Mouse (Mus musculus) right cerebral cortex, adult 2 months (tissue): ENCODE measurements at regions not wholly inside any gene's neighbourhood (a gene's known extent, or its start where the extent isn't known, plus 50 kb on each side); places are given as distances from the start of the nearest gene placed in this dataset.
A peak's percentile ranks its signal among the peaks of the same experiment; 100 is the strongest.

Source experiments
- DNase-seq, 2 experiments: peaks; one replicate each; pipeline ENCODE4 v3.0.0; 2021 to 2022; ENCODE audit warnings: low spot score in 2 of 2

DNA sequence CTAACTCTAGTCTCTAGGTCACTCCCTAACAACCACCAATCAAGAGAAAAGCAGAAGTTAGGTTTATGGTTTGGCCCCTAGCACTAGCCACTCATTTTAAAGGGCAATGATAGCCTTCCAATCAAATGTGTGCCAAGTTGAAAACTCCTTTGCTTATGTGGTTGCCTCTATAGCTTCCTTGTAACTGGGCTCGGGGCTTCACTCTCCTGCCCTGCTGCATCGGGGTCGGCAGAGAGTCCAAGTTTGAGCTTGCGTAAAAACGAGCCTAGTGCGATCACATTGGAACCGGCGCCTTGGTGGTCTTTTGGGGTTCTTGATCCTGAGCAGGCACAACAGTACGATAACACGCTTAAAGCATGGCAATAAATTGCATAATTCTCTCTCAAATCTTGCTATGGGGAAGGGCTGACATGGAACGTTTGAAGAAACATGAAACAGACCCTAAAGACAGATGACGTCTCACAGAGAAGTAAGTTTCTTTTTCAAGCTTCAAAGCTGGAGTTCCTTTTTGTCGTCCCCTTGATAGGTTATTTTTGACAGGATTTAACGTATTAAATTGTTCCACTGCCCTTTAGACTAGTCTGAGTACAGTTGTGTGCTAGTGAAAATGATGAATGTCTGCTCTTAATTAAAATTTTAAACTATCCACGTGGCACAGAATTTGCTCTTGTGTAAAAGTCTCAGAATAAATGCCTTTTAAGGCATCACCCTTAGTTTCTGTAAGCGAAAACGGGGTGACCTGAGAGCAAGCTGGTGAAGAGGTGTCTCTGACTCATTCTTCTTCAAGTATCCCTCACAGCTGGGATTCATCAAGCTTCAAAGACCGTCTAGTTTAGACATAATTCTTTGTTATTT, 52.0 kb downstream of the 4930426L09Rik start:
- no peak for DNase-seq

DNA sequence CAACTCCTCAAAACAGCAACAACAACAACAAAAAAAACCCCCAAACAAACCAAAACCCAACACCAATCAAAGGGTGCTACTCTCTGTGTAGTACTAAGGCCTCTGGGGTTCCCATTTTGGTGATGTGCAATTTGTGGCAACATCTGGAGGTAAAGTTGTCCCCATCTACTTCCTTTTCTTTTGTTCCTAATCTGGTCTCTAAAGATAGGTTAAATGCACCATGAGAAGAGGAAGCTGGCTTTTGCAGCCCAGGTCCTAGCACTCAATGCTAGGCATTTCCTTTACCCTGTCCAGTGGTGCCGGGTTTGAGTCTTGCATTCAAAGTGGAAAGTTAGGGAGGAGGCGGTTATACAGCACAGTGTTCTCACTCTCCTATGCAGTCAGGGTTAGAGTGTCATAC, 57.4 kb downstream of the 4930426L09Rik start:
- DNase-seq, result no peak

DNA sequence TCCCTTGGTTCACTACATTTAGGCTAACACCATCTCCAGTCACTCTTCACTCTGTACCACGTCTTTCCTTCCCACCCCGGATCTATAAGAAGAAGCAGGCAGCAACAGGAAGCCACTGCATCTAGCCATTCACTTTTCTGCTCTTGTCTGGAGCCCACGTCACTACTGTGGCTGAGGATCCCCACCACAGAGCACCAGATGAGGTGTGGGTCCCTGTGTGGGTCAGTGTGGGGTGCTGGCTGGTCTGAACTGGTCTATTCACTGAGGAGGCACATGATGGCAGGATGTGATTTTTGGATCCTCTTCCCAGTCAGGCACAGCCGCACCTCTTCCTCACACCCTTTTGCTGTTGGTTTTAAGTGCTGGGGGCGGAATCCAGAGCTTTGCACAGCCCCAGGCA, 59.7 kb downstream of the 4930426L09Rik start:
- DNase-seq, result no peak

DNA sequence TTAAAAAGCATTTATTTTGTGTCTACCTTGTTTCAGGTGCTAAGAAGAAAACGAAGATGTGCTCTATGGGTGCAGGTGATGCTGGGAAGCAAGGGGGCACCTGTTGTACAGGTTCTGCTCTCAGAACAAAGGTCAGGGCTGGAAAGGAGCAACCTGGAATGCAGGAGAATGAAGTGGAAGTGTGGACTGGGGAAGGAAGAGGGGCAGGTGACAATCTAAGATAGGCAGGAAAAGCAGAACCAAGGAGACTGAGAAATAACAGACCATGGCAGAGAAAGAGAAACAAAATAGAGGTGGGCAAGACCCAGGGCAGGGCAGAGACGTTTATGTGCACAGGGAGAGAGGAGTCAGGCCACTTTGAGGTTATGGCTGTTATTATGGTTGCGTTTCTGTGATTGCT, 60.6 kb downstream of the 4930426L09Rik start:
- DNase-seq, result no peak

DNA sequence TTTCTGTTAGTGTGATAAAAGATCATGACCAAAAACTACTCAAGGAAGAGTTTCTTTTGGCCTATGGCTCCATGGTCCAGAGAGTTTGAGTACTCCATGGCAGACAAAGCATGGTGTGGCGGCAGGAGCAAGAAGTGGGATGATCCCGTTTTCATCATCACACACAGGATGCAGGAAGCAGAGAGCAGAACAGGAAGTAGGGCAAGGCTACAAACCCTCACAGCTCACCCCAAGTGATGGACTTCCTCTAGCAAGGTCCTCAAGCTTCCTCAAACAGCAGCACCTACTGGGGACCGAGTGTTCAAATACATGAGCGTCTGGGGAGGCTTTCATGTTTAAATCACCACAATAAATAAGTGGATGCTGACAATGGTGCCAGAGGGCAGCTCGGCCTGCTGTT, 61.1 kb downstream of the 4930426L09Rik start:
- no peak for DNase-seq

DNA sequence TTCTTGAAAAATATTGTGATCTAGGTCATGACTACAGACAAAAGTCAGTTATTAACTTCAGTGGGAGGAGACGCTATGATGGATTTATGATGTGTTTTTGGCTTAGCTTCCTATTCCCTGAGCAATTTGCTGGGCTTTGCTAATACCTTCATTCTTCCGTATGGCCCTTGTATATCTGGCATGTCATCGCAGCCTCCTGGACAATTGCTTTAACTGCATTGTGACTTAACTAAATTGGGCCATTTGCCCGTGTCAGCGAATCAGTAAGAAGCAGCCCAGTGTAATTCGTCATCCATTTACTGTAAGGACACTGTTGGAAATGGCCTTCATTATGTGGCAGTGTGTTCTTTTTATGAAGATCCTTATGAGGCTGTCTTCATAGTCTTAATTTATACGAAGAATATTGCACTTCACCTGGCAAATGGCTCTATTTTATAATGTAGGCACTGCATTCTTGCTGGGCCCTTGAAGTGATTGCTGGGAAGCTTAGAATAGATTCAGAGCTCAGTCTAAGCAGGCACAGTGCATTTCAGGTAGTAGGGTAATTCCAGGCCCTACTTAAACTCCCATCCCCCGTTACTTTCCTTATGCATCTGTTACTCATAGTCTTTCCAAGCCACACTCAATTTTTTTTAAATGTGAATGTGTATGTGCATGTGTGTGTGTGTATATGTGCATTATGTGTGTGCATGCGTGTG, 62.2 kb downstream of the 4930426L09Rik start:
- no peak for DNase-seq

DNA sequence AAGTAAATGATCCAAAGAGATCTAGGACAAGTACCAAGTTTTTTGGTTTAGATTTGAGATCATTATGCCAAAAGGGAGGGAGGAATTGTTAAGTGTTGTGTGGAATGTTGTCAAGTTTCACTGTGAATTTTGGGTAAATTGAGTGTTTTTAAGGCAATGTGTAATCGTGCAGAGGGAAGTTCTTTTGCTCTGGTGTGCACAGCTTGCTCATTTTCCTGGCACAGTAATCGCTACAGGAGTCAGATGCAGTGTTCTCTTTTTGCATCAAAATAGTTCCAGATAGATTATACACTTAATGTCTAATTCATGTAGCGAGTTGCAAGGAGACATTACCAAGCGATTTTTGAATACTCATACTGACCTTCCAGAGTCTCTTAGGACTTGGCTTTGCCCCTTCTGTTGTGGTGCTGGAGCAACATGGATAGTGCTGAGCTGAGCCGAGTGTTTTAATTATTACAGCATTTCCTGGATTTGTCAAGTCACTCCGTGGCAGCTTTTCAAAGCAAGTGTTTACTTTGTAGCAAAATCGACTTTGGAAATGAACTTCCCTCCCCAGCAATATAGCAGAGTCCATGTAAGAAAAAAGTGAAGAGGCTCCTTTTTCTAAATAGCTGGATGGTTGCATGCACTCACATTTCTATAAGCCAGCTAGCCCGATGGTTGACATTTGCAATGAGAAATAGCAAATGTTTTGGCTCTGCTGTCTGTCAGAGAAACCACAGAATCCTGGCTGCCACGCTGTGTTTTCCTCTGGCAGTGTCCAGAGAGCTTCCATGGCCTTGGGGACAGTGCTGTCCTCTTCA, 66.6 kb downstream of the 4930426L09Rik start:
- peak in 1 of 2 experiments; percentile 4 for DNase-seq

DNA sequence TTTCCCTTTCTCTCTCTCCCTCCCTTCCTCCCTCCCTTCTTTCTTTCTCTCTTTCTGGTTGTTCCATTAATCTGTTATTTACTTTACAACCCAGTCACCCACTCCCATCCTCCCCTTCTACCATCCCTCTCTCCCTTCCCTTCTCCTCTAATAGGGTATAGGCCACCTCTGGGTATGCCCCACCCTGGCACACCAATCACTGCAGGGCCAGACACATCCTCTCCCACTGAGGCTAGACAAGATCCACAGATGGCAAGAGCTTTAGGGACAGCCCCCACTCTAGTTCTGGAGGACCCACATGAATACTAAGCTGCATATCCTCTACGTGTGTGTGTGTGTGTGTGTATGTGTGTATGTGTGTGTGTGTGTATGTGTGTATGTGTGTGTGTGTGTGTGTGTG, 67.4 kb downstream of the 4930426L09Rik start:
- DNase-seq, result no peak

DNA sequence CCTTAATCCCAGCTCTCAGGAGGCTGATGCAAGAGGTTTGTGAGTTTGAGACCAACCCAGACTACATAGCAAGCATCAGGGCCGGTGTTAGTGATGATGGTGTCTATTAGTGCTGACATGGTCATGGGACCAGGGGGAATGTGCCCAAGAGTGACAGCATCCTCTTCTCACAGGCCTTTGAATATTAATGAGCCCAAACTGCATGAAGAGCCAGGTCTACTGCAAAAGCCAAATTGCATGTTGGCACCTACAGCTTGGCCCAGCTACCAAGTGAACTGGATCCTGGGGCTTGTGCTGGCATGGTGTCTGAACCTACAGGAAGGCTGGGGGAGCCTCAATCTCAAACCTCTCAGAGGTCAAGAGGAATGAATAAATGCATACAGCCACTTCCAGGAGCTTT, 70.0 kb downstream of the 4930426L09Rik start:
- DNase-seq, result no peak

DNA sequence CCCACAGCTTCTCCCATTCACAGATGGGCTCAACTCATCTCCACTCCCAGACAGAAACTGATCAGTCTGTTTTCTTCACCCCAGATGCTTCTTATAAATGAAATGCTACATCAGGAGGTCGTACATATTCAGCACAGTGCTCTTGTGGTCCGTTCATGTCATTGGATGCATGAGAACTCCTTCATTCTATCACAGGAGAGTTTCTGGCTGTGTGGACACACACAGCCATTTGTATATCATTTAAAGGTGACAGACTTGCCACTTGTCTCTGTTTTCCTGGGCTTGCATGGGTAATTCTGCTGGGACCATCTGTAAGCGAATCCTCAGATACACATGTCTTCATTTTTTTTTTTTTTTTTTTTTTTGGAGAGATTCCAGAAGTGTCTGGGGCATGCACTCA, 85.7 kb downstream of the 4930426L09Rik start:
- DNase-seq, result no peak

DNA sequence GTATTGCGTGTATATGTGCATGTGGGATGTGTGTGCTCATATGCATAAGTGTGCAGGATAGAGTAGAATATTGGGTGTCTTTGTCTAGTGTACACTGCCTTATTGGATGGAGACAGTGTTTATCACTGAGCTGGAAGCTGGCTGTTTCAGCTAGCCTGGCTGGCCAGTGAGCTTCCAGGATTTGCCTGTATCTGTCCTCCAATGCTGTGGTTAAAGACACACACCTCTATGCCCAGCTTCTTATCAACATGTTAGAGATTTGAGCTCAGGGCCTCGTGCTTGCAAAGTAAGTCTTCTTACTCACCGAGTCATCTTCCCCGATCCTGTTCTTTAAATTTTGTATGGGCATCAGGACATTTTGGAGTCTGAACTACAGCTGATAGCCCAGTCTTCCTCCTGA, 87.0 kb downstream of the 4930426L09Rik start:
- no peak for DNase-seq

DNA sequence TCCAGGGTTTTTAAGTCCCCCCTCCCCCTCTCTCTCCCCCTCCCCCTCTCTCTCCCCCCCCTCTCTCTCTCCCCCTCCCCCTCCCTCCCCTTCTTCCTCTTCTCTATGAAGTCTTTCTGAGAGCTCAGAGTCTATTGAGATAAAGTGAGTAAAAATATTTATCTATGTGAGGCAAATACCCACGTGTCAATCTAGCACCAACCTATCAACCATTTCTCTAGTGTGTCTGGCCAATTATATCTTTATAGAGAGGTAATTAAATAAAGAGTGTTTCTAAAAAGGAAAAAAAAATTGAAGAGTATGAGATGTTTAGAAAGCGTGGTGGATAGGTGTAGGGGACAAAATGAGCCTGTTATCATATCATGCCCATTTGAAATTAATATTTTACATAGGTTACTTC, 88.0 kb downstream of the 4930426L09Rik start:
- no peak for DNase-seq

DNA sequence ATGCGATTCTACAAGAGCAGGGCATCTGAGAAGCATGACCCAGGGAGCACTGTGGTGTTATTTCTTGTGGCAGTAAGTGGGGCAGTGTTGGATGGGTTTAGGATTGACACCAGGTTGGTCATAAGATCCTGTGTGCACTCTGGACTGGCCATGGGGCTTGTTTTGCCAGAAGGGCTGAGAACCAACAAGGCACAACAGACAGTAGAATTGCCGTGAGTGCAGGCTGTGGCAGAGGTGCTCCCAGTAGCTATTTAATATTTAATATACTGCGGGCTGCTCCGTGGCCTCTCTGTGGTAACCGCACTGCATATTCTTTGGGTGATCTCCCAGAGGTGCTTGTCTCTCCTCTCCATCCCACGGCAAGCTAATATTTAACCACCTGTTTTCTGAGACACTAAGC, 88.5 kb downstream of the 4930426L09Rik start:
- no peak for DNase-seq

DNA sequence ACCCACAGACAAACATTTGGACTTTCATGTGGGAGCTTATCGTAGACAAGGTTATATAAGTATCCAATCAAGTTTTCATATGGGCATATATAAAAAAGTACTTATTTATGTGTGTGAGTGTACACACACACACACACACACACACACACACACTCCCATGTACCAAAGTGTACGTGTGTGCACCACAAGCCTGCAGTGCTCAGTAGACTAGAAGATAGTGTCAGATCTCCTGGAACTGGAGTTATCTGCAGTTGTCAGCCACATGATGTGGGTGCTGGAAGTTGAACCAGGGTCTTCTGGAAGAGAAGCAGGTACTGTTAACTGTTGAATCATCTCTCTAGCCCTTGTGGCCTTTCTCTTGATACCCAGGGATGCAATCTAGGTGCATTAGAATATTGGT, 99.7 kb upstream of the Armc3 start:
- DNase-seq, result no peak

DNA sequence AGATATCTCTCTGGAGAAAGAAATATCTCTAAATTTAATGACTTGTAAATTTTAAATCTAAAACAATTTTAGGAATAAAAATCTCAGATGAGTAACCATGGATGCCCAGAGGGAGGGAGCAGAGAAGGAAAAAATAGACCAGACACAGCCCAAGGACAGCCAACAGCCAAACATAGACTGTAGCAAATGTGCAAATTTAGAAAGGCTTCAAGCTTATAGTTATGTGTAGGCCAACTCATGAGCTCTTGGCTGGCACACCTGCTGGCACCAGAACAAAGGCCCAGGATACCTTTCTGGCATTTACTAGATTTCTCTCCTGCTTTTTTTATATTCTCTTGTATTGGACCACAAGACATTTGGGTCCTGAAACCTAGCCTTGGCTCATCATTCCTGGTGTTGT, 90.3 kb upstream of the Armc3 start:
- peak; percentile 4 to 29 for DNase-seq

DNA sequence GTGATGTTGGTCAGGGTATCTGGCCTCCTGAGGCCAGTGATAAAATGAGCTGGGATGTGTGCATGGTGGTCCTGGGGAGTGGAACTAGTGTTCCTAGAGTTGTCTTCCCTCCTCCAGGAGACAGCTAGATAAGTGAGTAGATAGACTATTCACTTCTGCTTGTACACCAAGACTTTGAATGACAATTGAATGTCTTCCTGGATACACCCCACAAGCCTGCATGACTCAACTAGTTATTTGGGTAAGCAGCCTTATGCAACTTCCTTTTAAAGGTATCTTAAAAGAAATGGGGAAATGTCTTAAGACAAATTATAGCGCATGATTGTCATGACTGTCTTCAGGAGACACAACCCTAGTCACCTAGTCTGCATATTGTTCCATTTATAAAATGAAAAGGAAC, 79.2 kb upstream of the Armc3 start:
- no peak for DNase-seq

DNA sequence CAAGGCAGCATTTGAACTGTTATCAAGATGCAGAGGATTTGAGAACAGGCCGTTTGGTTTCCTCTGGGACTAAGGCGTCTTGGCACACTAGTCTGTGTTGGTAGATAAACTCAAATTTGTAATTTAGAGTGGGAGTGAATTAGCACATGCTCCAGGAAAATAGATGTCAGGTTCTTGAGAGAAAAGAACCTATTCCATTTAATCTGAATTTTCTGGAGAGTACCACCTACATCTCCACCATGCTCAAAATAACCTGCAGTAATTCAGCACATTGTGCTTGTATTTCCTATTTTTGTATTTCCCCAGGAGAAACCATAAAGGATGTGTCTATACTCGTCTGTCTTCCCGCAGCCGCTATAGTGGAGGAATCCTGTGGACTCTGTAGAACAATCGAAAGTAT, 66.2 kb upstream of the Armc3 start:
- peak in 1 of 2 experiments; percentile 9 for DNase-seq

DNA sequence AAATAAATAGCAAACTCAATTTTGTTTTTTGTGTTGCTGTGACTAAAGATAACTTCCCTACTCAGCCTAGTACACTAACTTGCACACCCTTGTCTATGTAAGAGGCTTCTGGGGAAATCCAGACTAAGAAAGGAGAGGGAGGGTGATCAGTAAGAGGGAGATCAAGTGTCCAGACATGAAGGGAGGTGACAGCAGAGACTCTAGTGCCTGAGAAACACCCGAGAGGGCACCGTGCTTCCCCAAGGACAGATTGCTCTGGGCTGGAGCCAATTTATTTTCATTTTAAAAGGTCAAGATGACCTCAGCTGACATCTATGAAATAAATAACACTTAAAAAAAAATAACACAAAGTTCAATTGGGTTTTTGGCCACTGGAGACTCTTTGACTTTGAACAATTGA, 56.5 kb upstream of the Armc3 start:
- no peak for DNase-seq

DNA sequence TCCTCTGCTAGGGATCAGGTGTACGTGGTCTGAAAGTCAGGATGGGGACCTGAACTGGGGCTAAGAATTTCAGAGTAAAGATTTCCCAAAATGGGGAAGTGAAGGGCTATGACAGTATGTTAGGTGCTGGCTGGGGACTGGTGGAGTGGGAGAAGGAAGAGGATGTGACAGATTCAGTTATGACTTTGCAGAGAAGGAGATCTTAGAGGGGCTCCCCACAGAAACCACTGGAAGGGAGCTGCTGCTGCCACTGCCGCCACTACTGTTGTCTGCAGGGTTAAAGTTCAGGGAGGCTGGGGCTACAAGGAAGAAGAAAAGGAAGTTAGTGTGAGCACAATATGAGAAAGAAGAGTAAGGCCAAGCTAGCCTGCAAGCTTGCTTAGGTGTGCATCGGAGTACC, 53.7 kb upstream of the Armc3 start:
- no peak for DNase-seq

DNA sequence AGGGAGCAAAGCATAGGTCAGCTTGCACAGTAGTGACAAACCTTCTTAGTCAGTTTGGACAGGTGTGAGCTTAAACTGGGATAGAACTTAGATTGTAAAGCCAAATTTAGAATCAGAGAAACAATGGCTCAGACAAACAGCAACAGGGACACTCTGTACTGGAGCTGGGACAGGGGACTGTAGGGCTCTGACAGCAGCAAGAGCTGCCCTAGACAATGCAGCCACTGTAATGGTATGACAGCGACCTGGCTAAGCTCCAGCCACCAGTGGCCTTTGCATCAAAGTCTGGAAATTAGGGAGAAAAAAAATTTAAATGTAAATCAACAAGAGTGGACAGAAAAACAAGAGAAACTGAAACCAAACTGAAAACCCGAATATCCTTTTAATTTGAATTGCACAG, 53.2 kb upstream of the Armc3 start:
- peak in 1 of 2 experiments; percentile 8 for DNase-seq

DNA sequence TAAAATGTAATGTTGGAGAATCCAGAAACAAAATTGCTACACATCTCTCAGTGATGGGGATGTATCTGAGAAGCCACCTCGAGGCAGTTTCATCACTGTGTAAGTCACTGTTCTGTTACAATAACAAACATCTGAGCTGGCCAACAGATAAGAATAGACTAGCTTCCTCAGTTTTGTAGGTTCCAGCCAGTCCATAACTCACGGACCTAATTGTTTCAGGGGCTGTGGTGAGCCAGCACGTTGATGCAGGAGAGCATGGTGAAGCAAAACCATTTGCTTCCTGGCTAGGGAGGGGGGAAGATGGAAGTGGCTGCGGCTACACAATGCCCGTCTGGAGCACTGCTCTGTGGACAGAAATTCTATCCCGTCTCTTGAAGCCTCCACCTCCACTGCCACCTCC, 52.8 kb upstream of the Armc3 start:
- peak in 1 of 2 experiments; percentile 4 for DNase-seq

DNA sequence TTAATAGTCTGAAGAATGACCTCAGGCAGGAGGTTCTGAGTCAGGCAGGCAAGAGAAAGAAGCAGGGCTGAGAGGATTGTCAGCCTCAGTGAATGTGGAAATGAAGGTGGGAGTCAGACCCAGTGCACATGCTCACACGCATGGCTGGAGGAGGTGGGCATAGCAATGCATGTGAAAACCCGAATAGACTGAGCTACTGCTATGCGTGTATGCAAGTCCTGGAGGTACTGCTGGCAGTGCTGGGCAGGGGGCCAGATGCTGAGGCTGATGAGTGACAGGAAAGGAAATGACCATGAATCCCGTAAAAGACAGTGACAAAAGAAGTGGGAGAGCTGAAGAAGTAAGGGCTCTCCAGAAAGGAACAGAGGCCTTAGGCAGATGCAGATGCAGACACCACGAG, 50.3 kb upstream of the Armc3 start:
- DNase-seq, result no peak
